16 mouse cellular contexts compared by ENCODE assay signal in the genomic region with DNA sequence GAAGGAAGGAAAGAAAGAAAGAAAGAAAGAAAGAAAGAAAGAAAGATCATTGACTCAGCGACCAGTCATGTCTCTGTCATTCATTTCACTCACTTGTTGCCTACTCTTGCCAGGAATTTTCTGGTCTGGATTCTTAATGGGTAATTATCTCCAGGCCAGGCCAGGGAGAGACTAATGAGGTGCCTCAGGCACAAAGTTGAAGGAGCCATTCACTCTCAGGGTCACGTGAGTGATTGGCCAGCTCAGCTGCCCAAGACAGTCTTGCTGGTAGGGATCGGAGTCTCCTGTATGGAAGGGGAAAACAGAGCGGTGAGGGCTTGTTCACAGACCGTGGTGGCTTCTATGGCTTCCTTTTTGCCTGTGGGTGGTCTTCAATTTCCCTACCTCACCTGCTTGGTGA.
"Had no signal": no experiment of that assay in that cellular context is flagged by ENCODE, and none has a peak within 500 bp of the region (broad histone marks: within the 10 kb centered on the region; RNA-seq: fewer than 3 reads in every experiment).

No protein-coding gene starts in this region.

- H3K27ac ChIP-seq: left cerebral cortex, adult 2 months; limb, embryonic 10.5 days; liver, embryonic 15.5 days; macrophage; midbrain, embryonic 15.5 days; neural tube, embryonic 13.5 days had no signal

- H3K4me3 ChIP-seq: left cerebral cortex, adult 2 months; limb, embryonic 10.5 days; liver, embryonic 15.5 days; megakaryocyte, embryonic 14.5 days; midbrain, embryonic 15.5 days; neural tube, embryonic 13.5 days had no signal

- H3K9ac ChIP-seq: liver, embryonic 15.5 days; midbrain, embryonic 15.5 days; neural tube, embryonic 13.5 days had no signal

- H3K27me3 ChIP-seq: midbrain, embryonic 15.5 days had no signal

- H3K9me3 ChIP-seq: limb, embryonic 10.5 days; liver, embryonic 15.5 days; megakaryocyte, embryonic 14.5 days; midbrain, embryonic 15.5 days; neural tube, embryonic 13.5 days had no signal

- H3K4me1 ChIP-seq: liver, embryonic 15.5 days; megakaryocyte, embryonic 14.5 days had no signal

- H3K4me2 ChIP-seq: liver, embryonic 11.5 days; liver, embryonic 15.5 days; midbrain, embryonic 11.5 days; midbrain, embryonic 15.5 days; neural tube, embryonic 13.5 days had no signal

- H3K36me3 ChIP-seq: limb, embryonic 10.5 days; liver, embryonic 15.5 days; midbrain, embryonic 15.5 days; neural tube, embryonic 13.5 days had no signal

- DNase-seq: kidney, postnatal 25 days; lung, adult 2 months; lung, postnatal 10 days; right cerebral cortex, postnatal 4 days; spleen, adult 18-20 months; thymus, adult 18-20 months; thymus, postnatal 14 days had no signal
